In genomic region chr13:73637826-73638225, GRCm38 (mm10) we compare ENCODE assay signal across 32 mouse cellular contexts. TPM values are rescaled to one million over a fixed set of nuclear protein-coding genes. Genes with fewer than 3 reads are reported as not detected.
DNase-seq lines count a peak whose midpoint lies in the region; ATAC-seq and TF ChIP-seq lines count a peak whose summit lies in the region.
"Had no signal": no experiment of that assay in that cellular context is flagged by ENCODE, and none has a peak within 500 bp of the region (broad histone marks: within the 10 kb centered on the region; RNA-seq: fewer than 3 reads in every experiment).

No protein-coding gene starts in this region.

- WGBS in forebrain, embryonic 14.5 days: 85% methylated on average over 5 of the region's 6 CpGs
- 89% methylated on average over 5 of the region's 6 CpGs for WGBS in forebrain, embryonic 12.5 days
- 42% methylated on average over 5 of the region's 6 CpGs for WGBS in lung, embryonic 14.5 days
- WGBS in stomach, postnatal 0 days: 44% methylated on average over 5 of the region's 6 CpGs

- H3K9me3 ChIP-seq in forebrain, embryonic 14.5 days (replicated peaks; ENCODE audit: control insufficient read depth, low read length): no peaks in the 10 kb centered on the region
- H3K9me3 ChIP-seq in forebrain, embryonic 12.5 days: no peaks in the 10 kb centered on the region
- no peaks in the 10 kb centered on the region for H3K9me3 ChIP-seq in lung, embryonic 14.5 days (ENCODE audit: low read depth, low read length)
- no peaks in the 10 kb centered on the region for H3K9me3 ChIP-seq in ES-E14 (ENCODE audit: control insufficient read depth, insufficient read depth, low read depth, low read length)
- no peaks in the 10 kb centered on the region for H3K9me3 ChIP-seq in stomach, postnatal 0 days (ENCODE audit: control insufficient read depth, low read length)
- H3K9me3 ChIP-seq: embryonic facial prominence, embryonic 13.5 days; embryonic facial prominence, embryonic 15.5 days; forebrain, embryonic 10.5 days; forebrain, embryonic 13.5 days had no signal

- H3K36me3 ChIP-seq in forebrain, embryonic 14.5 days (ENCODE audit: control insufficient read depth, insufficient read depth, low read length): peaks cover 17% of the 10 kb centered on the region
- peaks cover 24% of the 10 kb centered on the region for H3K36me3 ChIP-seq in forebrain, embryonic 12.5 days (replicated peaks)
- peaks cover 6% of the 10 kb centered on the region; the same call in 1 of the 2 replicates for H3K36me3 ChIP-seq in lung, embryonic 14.5 days (ENCODE audit: insufficient read depth)
- H3K36me3 ChIP-seq in ES-E14 (ENCODE audit: control insufficient read depth, insufficient read depth, low read length, poor library complexity, severe bottlenecking): peaks cover 5% of the 10 kb centered on the region; the same call in 1 of the 2 replicates
- no peaks in the 10 kb centered on the region for H3K36me3 ChIP-seq in stomach, postnatal 0 days (ENCODE audit: control insufficient read depth, insufficient read depth, low read length)

- DNase-seq in forebrain, embryonic 14.5 days (ENCODE audit: low spot score): peak; percentile 19
- peak; percentile 55 for DNase-seq in lung, embryonic 14.5 days
- DNase-seq in lung, postnatal 4 days: no peak
- no peak for DNase-seq in ES-E14 (ENCODE audit: low read depth, low spot score)
- no peak for DNase-seq in stomach, postnatal 0 days (ENCODE audit: low spot score)
- DNase-seq in adrenal gland, adult (ENCODE audit: inconsistent age in 2 of 2, low spot score in 1 of 2): no peak
- DNase-seq: adrenal gland, adult 2 months; adrenal gland, postnatal 10 days; adrenal gland, postnatal 25 days; B cell, adult 2 months; cerebellum, adult 11 months; cerebellum, adult 18-20 months; cerebellum, adult 8-10 months; cerebellum, adult 9-11 months; cerebellum, postnatal 14 days; cerebellum, postnatal 36 days; embryo, embryonic 11 days had no signal

- H3K27me3 ChIP-seq in forebrain, embryonic 14.5 days (replicated peaks; ENCODE audit: control insufficient read depth, insufficient read depth, low read length): no peaks in the 10 kb centered on the region
- H3K27me3 ChIP-seq in forebrain, embryonic 12.5 days: no peaks in the 10 kb centered on the region
- no peaks in the 10 kb centered on the region for H3K27me3 ChIP-seq in lung, embryonic 14.5 days (ENCODE audit: insufficient read depth, low read length)
- no peaks in the 10 kb centered on the region for H3K27me3 ChIP-seq in stomach, postnatal 0 days (ENCODE audit: control insufficient read depth, insufficient read depth, low read length)
- H3K27me3 ChIP-seq: CH12.LX; embryonic facial prominence, embryonic 13.5 days; embryonic facial prominence, embryonic 15.5 days; forebrain, embryonic 13.5 days; Patski had no signal

- H3K4me2 ChIP-seq in forebrain, embryonic 14.5 days (ENCODE audit: low read length): no peak overlapping the region
- H3K4me2 ChIP-seq in forebrain, embryonic 12.5 days: no peak overlapping the region
- H3K4me2 ChIP-seq in lung, embryonic 14.5 days: no peak overlapping the region
- H3K4me2 ChIP-seq in stomach, postnatal 0 days (replicated peaks; ENCODE audit: low read depth): no peak overlapping the region
- H3K4me2 ChIP-seq: embryonic facial prominence, embryonic 13.5 days; embryonic facial prominence, embryonic 15.5 days; forebrain, embryonic 13.5 days had no signal

- H3K9ac ChIP-seq in forebrain, embryonic 14.5 days (ENCODE audit: low read length): no peak overlapping the region
- no peak overlapping the region for H3K9ac ChIP-seq in forebrain, embryonic 12.5 days
- no peak overlapping the region for H3K9ac ChIP-seq in lung, embryonic 14.5 days
- no peak overlapping the region for H3K9ac ChIP-seq in ES-E14 (ENCODE audit: insufficient read depth, low read depth, low read length, poor library complexity, severe bottlenecking)
- no peak overlapping the region for H3K9ac ChIP-seq in stomach, postnatal 0 days (ENCODE audit: low read length)
- H3K9ac ChIP-seq: embryonic facial prominence, embryonic 13.5 days; embryonic facial prominence, embryonic 15.5 days; forebrain, embryonic 13.5 days had no signal

- no peak overlapping the region for H3K27ac ChIP-seq in forebrain, embryonic 14.5 days (ENCODE audit: low read depth, low read length)
- no peak overlapping the region for H3K27ac ChIP-seq in forebrain, embryonic 12.5 days
- H3K27ac ChIP-seq in lung, embryonic 14.5 days (ENCODE audit: low read depth): no peak overlapping the region
- H3K27ac ChIP-seq in ES-E14 (ENCODE audit: insufficient read depth, low read depth, low read length, poor library complexity, severe bottlenecking): no peak overlapping the region
- no peak overlapping the region for H3K27ac ChIP-seq in stomach, postnatal 0 days (replicated peaks)
- H3K27ac ChIP-seq: embryonic facial prominence, embryonic 13.5 days; embryonic facial prominence, embryonic 15.5 days; forebrain, embryonic 10.5 days; forebrain, embryonic 13.5 days had no signal

- H3K4me3 ChIP-seq in forebrain, embryonic 14.5 days (ENCODE audit: low read depth, low read length): no peak overlapping the region
- H3K4me3 ChIP-seq in forebrain, embryonic 12.5 days (replicated peaks): no peak overlapping the region
- H3K4me3 ChIP-seq in lung, embryonic 14.5 days (ENCODE audit: low read depth, low read length): no peak overlapping the region
- H3K4me3 ChIP-seq in ES-E14 (ENCODE audit: insufficient read depth in 1 of 2, low read depth in 1 of 2, low read length in 2 of 2, poor library complexity in 1 of 2, severe bottlenecking in 1 of 2): no peak overlapping the region
- H3K4me3 ChIP-seq in stomach, postnatal 0 days (ENCODE audit: low read depth, low read length): no peak overlapping the region
- H3K4me3 ChIP-seq: embryonic facial prominence, embryonic 13.5 days; embryonic facial prominence, embryonic 15.5 days; erythroblast, embryonic 14.5 days; forebrain, embryonic 10.5 days; forebrain, embryonic 13.5 days had no signal

- no peaks in the 10 kb centered on the region for H3K4me1 ChIP-seq in forebrain, embryonic 14.5 days (ENCODE audit: control insufficient read depth, insufficient read depth, low read length)
- no peaks in the 10 kb centered on the region for H3K4me1 ChIP-seq in forebrain, embryonic 12.5 days
- H3K4me1 ChIP-seq in lung, embryonic 14.5 days (ENCODE audit: insufficient read depth): no peaks in the 10 kb centered on the region
- no peaks in the 10 kb centered on the region for H3K4me1 ChIP-seq in ES-E14 (ENCODE audit: control insufficient read depth in 2 of 2, insufficient read depth in 2 of 2, low read length in 2 of 2, poor library complexity in 1 of 2)
- no peaks in the 10 kb centered on the region for H3K4me1 ChIP-seq in stomach, postnatal 0 days (replicated peaks; ENCODE audit: control insufficient read depth, insufficient read depth)
- H3K4me1 ChIP-seq: embryonic facial prominence, embryonic 13.5 days; embryonic facial prominence, embryonic 15.5 days; forebrain, embryonic 10.5 days; forebrain, embryonic 13.5 days had no signal

- in situ Hi-C loops in ES-E14 (cut with MboI; ENCODE audit: low sequenced_read_pairs in 2 of 2, unreplicated experiment in 2 of 2): no loop called here

- no peak for ATAC-seq in forebrain, embryonic 14.5 days
- ATAC-seq in forebrain, embryonic 12.5 days (ENCODE audit: low FRiP score): no peak
- no peak for ATAC-seq in lung, embryonic 14.5 days (ENCODE audit: insufficient read depth)
- ATAC-seq in stomach, postnatal 0 days (ENCODE audit: low FRiP score, low TSS enrichment): 0 out of 2 replicates have a peak, but pooled peaks have one; percentile 25
- ATAC-seq: activated CD4-positive, CD25-positive, alpha-beta regulatory T cell, adult 4 months; CD4-positive, CD25-positive, alpha-beta regulatory T cell, adult 4 months; forebrain, embryonic 13.5 days; forebrain, embryonic 16.5 days; Patski had no signal

- TF ChIP-seq CTCF in lung, embryonic 14.5 days (IDR thresholded peaks at IDR 0.05; ENCODE audit: low read depth): no peak
- TF ChIP-seq CTCF in stomach, postnatal 0 days (IDR thresholded peaks at IDR 0.05; ENCODE audit: low read depth): no peak

- TF ChIP-seq EP300 in stomach, postnatal 0 days (optimal IDR thresholded peaks at IDR 0.05): no peak

TF ChIP-seq in ES-E14, 5 proteins besides CTCF, POLR2A, EP300 and RAD21:
- TF ChIP-seq CHD2 (IDR thresholded peaks at IDR 0.05; ENCODE audit: low read depth, low read length): no peak
- peak; percentile 64 for TF ChIP-seq ZNF384 (IDR thresholded peaks at IDR 0.05; ENCODE audit: low read depth, low read length)
- no peak for TF ChIP-seq HCFC1 (IDR thresholded peaks at IDR 0.05; ENCODE audit: borderline replicate concordance, insufficient read depth, low read length)
- no peak for TF ChIP-seq ZC3H11A (IDR thresholded peaks at IDR 0.05; ENCODE audit: borderline replicate concordance, low read depth, low read length)
- no peak for TF ChIP-seq MAFK (IDR thresholded peaks at IDR 0.05; ENCODE audit: insufficient read depth, low read depth, low read length)
TF ChIP-seq in ES-E14: peak in this region for 1.

RNA-seq across cellular contexts. Expression of gene Tert, which starts 11.1 kb away (rescaled TPM):
- polyA plus RNA-seq in forebrain, embryonic 14.5 days (2014; fragmentation: Nextera tagmentation; extraction: Ambion mirVana): 1.8 and 3.1 TPM in 2 replicates
- polyA plus RNA-seq in forebrain, embryonic 12.5 days (2016; fragmentation: Nextera tagmentation; extraction: Ambion mirVana): 6.9 and 8.0 TPM in 2 replicates
- 3.8 and 4.1 TPM in 2 replicates for polyA plus RNA-seq in lung, embryonic 14.5 days (2014; fragmentation: Nextera tagmentation; extraction: Ambion mirVana)
- total RNA-seq in ES-E14 (2012; rRNA removed): 11.7 and 21.0 TPM in 2 replicates
- 0.33 and 0.52 TPM in 2 replicates for polyA plus RNA-seq in stomach, postnatal 0 days (2015; fragmentation: Nextera tagmentation; extraction: Ambion mirVana)
- polyA plus RNA-seq: erythroblast, embryonic 14.5 days had no signal

RNA-seq across cellular contexts. Expression of gene Clptm1l, which starts 34.0 kb away (rescaled TPM):
- 119 and 126 TPM in 2 replicates for polyA plus RNA-seq in forebrain, embryonic 14.5 days (2014; fragmentation: Nextera tagmentation; extraction: Ambion mirVana)
- 103 and 108 TPM in 2 replicates for polyA plus RNA-seq in forebrain, embryonic 12.5 days (2016; fragmentation: Nextera tagmentation; extraction: Ambion mirVana)
- polyA plus RNA-seq in lung, embryonic 14.5 days (2014; fragmentation: Nextera tagmentation; extraction: Ambion mirVana): 124 and 128 TPM in 2 replicates
- 106 and 107 TPM in 2 replicates for total RNA-seq in ES-E14 (2012; rRNA removed)
- 99.6 and 108 TPM in 2 replicates for polyA plus RNA-seq in stomach, postnatal 0 days (2015; fragmentation: Nextera tagmentation; extraction: Ambion mirVana)

RNA-seq across cellular contexts. Expression of gene Slc6a18, which starts 40.0 kb away (rescaled TPM):
- polyA plus RNA-seq in forebrain, embryonic 14.5 days (2014; fragmentation: Nextera tagmentation; extraction: Ambion mirVana): not detected in 2 replicates
- not detected in 2 replicates for polyA plus RNA-seq in forebrain, embryonic 12.5 days (2016; fragmentation: Nextera tagmentation; extraction: Ambion mirVana)
- not detected in 2 replicates for polyA plus RNA-seq in lung, embryonic 14.5 days (2014; fragmentation: Nextera tagmentation; extraction: Ambion mirVana)
- not detected in 2 replicates for total RNA-seq in ES-E14 (2012; rRNA removed)
- polyA plus RNA-seq in stomach, postnatal 0 days (2015; fragmentation: Nextera tagmentation; extraction: Ambion mirVana): not detected in 2 replicates
- total RNA-seq: adrenal gland, adult 2 months; adrenal gland, postnatal 10 days; adrenal gland, postnatal 25 days; CH12.LX; common myeloid progenitor, adult 5-6 weeks; MEL had no signal
- polyA plus RNA-seq: activated CD4-positive, CD25-positive, alpha-beta regulatory T cell, adult 4 months; adrenal gland, adult 2 months; brain, embryonic 14.5 days; CD4-positive, CD25-positive, alpha-beta regulatory T cell, adult 4 months; embryonic facial prominence, embryonic 11.5 days; embryonic facial prominence, embryonic 13.5 days; embryonic facial prominence, embryonic 15.5 days; erythroblast, embryonic 14.5 days; forebrain, embryonic 10.5 days; forebrain, embryonic 13.5 days; forebrain, embryonic 16.5 days had no signal

Comparison
In these comparisons a context has a peak if more than half of its experiments do, and no peak if none do; other contexts are left out.
1. DNase-seq: peak in forebrain, embryonic 14.5 days (single experiment) and lung, embryonic 14.5 days (single experiment); none in lung, postnatal 4 days (0 of 2), ES-E14 (single experiment), stomach, postnatal 0 days (single experiment) and adrenal gland, adult (0 of 2).